In genomic region chr4:155279926-155280767, GRCm38 (mm10) we compare ENCODE assay signal across 9 mouse cellular contexts. TPM values are rescaled to one million over a fixed set of nuclear protein-coding genes. Genes with fewer than 3 reads are reported as not detected.
DNase-seq lines count a peak whose midpoint lies in the region; ATAC-seq lines count a peak whose summit lies in the region.
"Had no signal": no experiment of that assay in that cellular context is flagged by ENCODE, and none has a peak within 500 bp of the region (broad histone marks: within the 10 kb centered on the region; RNA-seq: fewer than 3 reads in every experiment).

No protein-coding gene starts in this region.

- H3K9ac ChIP-seq in kidney, embryonic 15.5 days, result no peak overlapping the region
- H3K9ac ChIP-seq: liver, embryonic 13.5 days had no signal

- peak; percentile 38; the same call in 1 of the 2 replicates for ATAC-seq in kidney, embryonic 15.5 days (replicated peaks; ENCODE audit: low FRiP score)

- no peak overlapping the region for H3K4me3 ChIP-seq in kidney, embryonic 15.5 days (replicated peaks)
- H3K4me3 ChIP-seq: liver, embryonic 13.5 days had no signal

- peak overlapping the region; percentile 80; the same call in 1 of the 2 replicates for H3K27ac ChIP-seq in kidney, embryonic 15.5 days
- H3K27ac ChIP-seq: liver, embryonic 13.5 days had no signal

- intact Hi-C loops in heart, postnatal 36 days (cut with DNase I), result no loop called here

- H3K9me3 ChIP-seq in kidney, embryonic 15.5 days (replicated peaks), result no peaks in the 10 kb centered on the region
- H3K9me3 ChIP-seq: liver, embryonic 13.5 days had no signal

- peak; percentile 42 for DNase-seq in layer of hippocampus, adult 11-12 months (ENCODE audit: low spot score)
- DNase-seq in layer of hippocampus, postnatal 10 days (ENCODE audit: low spot score in 2 of 2), result no peak
- DNase-seq in ES-CJ7 (ENCODE audit: low read depth, low spot score), result peak; percentile 66
- DNase-seq in adrenal gland, postnatal 14 days, result peak; percentile 69
- no peak for DNase-seq in testis, postnatal 14 days (ENCODE audit: low spot score)
- DNase-seq in frontal cortex, postnatal 10 days (ENCODE audit: low spot score in 2 of 2), result no peak
- DNase-seq in heart, postnatal 36 days, result no peak
- DNase-seq: liver, embryonic 13.5 days had no signal

- H3K4me2 ChIP-seq in kidney, embryonic 15.5 days, result no peak overlapping the region; the same call in 1 of the 2 replicates
- H3K4me2 ChIP-seq: liver, embryonic 13.5 days had no signal

- WGBS in kidney, embryonic 15.5 days, result 57% methylated on average over 16 of the region's 16 CpGs

- peaks cover 56% of the 10 kb centered on the region for H3K4me1 ChIP-seq in kidney, embryonic 15.5 days

- no peaks in the 10 kb centered on the region for H3K27me3 ChIP-seq in kidney, embryonic 15.5 days
- H3K27me3 ChIP-seq: liver, embryonic 13.5 days had no signal

- H3K36me3 ChIP-seq in kidney, embryonic 15.5 days, result no peaks in the 10 kb centered on the region
- H3K36me3 ChIP-seq: liver, embryonic 13.5 days had no signal

RNA-seq across cellular contexts. Expression of gene Faap20, which starts 30.5 kb away (rescaled TPM):
- total RNA-seq in layer of hippocampus, postnatal 10 days (2021), result 10 to 100 TPM; 22.2 to 24.3 TPM
- total RNA-seq in adrenal gland, postnatal 14 days (2021), result 39.4 and 43.1 TPM in 2 replicates
- 66.2 and 68.8 TPM in 2 replicates for polyA plus RNA-seq in kidney, embryonic 15.5 days (2015; fragmentation: Nextera tagmentation; extraction: Ambion mirVana)
- total RNA-seq in heart, postnatal 36 days (2021), result 10 to 100 TPM; 14.5 to 18.3 TPM

RNA-seq across cellular contexts. Expression of gene Ski, which starts 57.8 kb away (rescaled TPM):
- total RNA-seq in layer of hippocampus, postnatal 10 days (2021), result 100 to 1,000 TPM; 118 TPM
- 66.2 and 70.1 TPM in 2 replicates for total RNA-seq in adrenal gland, postnatal 14 days (2021)
- 14.7 and 16.9 TPM in 2 replicates for polyA plus RNA-seq in kidney, embryonic 15.5 days (2015; fragmentation: Nextera tagmentation; extraction: Ambion mirVana)
- total RNA-seq in heart, postnatal 36 days (2021), result 10 to 100 TPM; 53.3 to 56.8 TPM

Comparison
In these comparisons a context has a peak if more than half of its experiments do, and no peak if none do; other contexts are left out.
1. DNase-seq: peak in layer of hippocampus, adult 11-12 months (single experiment), ES-CJ7 (single experiment) and adrenal gland, postnatal 14 days (single experiment); none in layer of hippocampus, postnatal 10 days (0 of 2), testis, postnatal 14 days (single experiment), frontal cortex, postnatal 10 days (0 of 2) and heart, postnatal 36 days (0 of 2).